Mouse (Mus musculus): ENCODE data around the gene Klrg1. TPM values are rescaled to one million over a fixed set of nuclear protein-coding genes. Genes with fewer than 3 reads are reported as not detected.

Klrg1 gene
- polyA plus RNA-seq, 1 experiment from 2014 or later, result 0.27 TPM

DNA sequence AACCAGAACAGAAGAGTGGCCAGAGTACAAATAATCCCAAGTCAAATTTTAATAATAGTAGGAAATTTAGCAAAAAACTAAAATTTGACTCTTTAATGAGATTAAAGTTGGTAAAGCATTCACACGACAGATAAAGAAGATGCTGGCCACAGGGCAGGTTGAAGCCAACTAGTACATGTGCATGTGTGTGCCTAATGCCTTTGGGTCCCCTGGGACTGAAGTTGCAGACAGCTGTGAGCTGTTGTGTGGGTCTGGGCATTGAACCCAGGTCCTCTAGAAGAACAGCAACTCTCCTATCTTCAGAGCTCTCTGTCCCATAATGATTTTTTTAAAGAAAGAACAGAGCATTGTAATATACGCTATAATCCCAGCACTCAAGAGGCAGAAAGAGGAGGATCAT, 8.6 kb upstream of the Klrg1 start:
- H3K27ac ChIP-seq, result no peak overlapping the region
- ATAC-seq (ENCODE audit: low FRiP score, low read depth), result no peak
- no peaks in the 10 kb centered on the region for H3K27me3 ChIP-seq
- no peak overlapping the region for H3K4me2 ChIP-seq (replicated peaks)
- WGBS, result 70% methylated on average over 2 of the region's 2 CpGs
- H3K4me3 ChIP-seq, result no peak overlapping the region
- no peaks in the 10 kb centered on the region for H3K36me3 ChIP-seq
- H3K9ac ChIP-seq, result no peak overlapping the region
- no peaks in the 10 kb centered on the region for H3K9me3 ChIP-seq
- H3K4me1 ChIP-seq, result peaks cover 19% of the 10 kb centered on the region

DNA sequence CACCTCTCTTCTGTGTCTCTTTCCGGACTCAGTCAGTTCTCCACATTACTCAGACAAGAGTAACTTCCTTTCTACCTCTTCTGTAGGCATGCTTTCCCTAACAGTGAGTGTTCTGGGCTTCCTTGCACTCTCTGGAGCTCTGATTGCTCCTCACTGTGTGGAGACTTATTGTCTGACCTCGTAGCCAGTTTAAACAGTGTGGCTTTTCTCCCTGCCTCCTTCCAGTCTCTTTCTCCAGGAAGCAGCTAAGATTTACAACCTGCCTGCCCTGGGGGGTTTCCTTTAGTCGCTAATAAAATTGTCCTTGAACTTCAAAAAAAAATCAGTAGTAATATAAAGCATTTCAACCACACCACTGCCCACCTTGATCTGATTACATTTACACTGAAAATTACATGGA, 7.6 kb upstream of the Klrg1 start:
- Histone ChIP-seq H3K27me3 (no peaks in the 10 kb centered on the region), H3K9ac (no peak overlapping the region), H3K4me3 (no peak overlapping the region), H3K4me2 (replicated peaks) (no peak overlapping the region), H3K4me1 (peaks cover 19% of the 10 kb centered on the region), H3K9me3 (no peaks in the 10 kb centered on the region), H3K36me3 (no peaks in the 10 kb centered on the region), H3K27ac (peak overlapping the region; percentile 74)
- ATAC-seq (ENCODE audit: low FRiP score, low read depth), result peak; percentile 75
- 7% methylated on average over 3 of the region's 3 CpGs for WGBS

DNA sequence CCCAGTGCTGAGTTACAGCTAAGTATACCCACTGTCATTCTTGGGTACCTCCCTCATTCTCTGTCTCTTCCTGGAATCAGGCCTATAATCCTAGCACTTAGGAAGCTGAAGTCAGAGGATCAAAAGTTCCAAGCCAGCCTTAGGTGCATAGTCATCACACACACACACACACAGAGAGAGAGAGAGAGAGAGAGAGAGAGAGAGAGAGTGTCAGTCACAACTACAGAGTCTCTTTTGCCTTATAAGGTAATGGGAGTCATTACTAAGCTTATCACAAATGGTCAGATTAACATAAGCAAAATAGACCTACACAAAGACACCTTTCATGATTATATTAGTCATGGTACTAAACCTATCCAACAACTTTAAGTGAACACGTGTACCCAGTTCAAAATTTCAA, 6.6 kb upstream of the Klrg1 start:
- 71% methylated on average over 1 of the region's 1 CpGs for WGBS
- ATAC-seq (ENCODE audit: low FRiP score, low read depth), result no peak
- no peak overlapping the region for H3K9ac ChIP-seq
- H3K4me2 ChIP-seq (replicated peaks), result no peak overlapping the region
- no peaks in the 10 kb centered on the region for H3K36me3 ChIP-seq
- H3K27me3 ChIP-seq, result no peaks in the 10 kb centered on the region
- peaks cover 19% of the 10 kb centered on the region for H3K4me1 ChIP-seq
- no peak overlapping the region; the same call in 1 of the 2 replicates for H3K27ac ChIP-seq
- no peaks in the 10 kb centered on the region for H3K9me3 ChIP-seq
- no peak overlapping the region for H3K4me3 ChIP-seq

DNA sequence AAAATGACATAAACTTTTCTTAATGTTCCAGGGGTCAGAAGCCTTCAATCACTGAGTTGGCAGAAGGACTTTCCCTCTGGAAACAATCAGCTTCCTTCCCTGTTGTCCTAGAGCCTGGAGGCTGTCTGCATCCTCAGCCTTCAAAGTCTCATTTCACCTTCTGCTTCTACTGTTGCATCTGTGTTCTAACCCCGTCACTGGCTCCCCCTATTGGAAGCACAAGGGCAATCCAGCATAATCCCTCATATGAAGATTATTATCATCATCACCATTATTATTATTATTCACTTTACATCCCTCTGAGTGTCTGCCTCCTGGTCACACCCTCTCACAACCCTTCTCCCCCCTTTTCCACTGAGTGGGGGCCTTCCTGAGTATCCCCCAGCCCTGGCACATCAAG, 5.6 kb upstream of the Klrg1 start:
- Histone ChIP-seq H3K4me1 (peaks cover 19% of the 10 kb centered on the region), H3K9me3 (no peaks in the 10 kb centered on the region), H3K36me3 (no peaks in the 10 kb centered on the region), H3K27ac (no peak overlapping the region), H3K9ac (no peak overlapping the region), H3K4me3 (no peak overlapping the region), H3K27me3 (no peaks in the 10 kb centered on the region), H3K4me2 (replicated peaks) (no peak overlapping the region)
- WGBS, result 77% methylated on average over 1 of the region's 1 CpGs
- ATAC-seq (ENCODE audit: low FRiP score, low read depth), result no peak

DNA sequence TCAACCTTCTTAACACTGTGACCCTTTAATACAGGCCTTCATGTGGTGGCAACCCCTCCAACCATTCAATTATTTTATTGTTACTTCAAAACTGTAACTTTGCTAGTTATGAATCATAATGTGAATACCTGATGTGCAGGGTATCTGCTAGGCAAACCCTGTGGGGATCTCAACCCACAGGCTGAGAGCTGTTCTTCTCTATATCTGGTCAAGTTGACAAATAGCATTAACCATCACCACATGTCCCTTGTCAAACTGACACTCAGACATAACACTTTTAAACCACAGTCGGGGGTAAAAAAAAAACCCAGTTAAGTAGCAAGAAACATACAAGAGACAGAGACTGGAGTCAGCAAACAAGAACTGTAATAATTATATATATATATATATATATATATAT, 2.1 kb upstream of the Klrg1 start:
- 71% methylated on average over 1 of the region's 1 CpGs for WGBS
- H3K9ac ChIP-seq, result no peak overlapping the region
- no peak for ATAC-seq (ENCODE audit: low FRiP score, low read depth)

DNA sequence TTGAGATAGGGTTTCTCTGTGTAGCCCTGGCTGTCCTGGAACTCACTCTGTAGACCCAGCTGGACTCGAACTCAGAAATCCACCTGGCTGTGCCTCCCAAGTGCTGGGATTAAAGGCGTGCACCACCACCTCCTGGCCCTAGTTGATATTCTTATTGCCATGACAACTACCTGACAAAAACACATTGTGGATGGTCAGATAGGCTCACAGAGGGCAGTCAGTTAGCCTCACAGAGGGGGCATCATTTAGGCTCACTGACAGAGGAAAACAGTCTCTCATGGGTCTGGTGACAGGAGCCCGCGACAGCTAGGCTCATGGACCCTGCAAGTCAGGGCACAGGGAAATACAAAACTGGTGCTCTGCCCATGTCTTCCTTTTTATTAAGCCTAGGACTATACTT, 1.6 kb upstream of the Klrg1 start:
- 77% methylated on average over 4 of the region's 4 CpGs for WGBS
- Histone ChIP-seq H3K27me3 (no peaks in the 10 kb centered on the region), H3K4me2 (replicated peaks) (no peak overlapping the region), H3K36me3 (no peaks in the 10 kb centered on the region), H3K4me1 (peaks cover 2% of the 10 kb centered on the region; the same call in 1 of the 2 replicates), H3K9ac (no peak overlapping the region), H3K4me3 (no peak overlapping the region), H3K27ac (no peak overlapping the region), H3K9me3 (no peaks in the 10 kb centered on the region)
- no peak for ATAC-seq (ENCODE audit: low FRiP score, low read depth)

More for the DNA sequence above, 2.1 kb upstream of the Klrg1 start:
- H3K4me3 ChIP-seq, result no peak overlapping the region
- no peaks in the 10 kb centered on the region for H3K36me3 ChIP-seq
- H3K4me2 ChIP-seq (replicated peaks), result no peak overlapping the region
- no peaks in the 10 kb centered on the region for H3K27me3 ChIP-seq
- no peak overlapping the region for H3K27ac ChIP-seq
- peaks cover 3% of the 10 kb centered on the region for H3K4me1 ChIP-seq
- no peaks in the 10 kb centered on the region for H3K9me3 ChIP-seq

DNA sequence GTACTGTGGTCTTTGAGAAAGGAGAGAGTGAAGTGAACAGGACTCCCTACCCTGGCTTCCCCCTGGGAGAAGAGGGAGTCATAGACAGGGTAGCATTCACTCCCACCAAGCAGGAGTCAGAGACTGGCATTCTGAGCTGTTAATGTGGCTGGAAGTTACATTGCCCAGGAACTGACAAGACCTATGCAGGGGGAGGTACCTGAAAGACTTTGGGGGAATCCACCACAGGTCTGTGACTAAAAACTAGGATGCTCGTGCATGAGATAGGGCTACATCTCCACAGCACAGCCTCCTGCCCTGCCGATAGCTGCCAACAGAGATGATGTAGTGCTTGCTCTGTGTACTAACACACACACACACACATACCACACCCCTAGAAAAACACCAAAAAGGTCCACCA, 747 bp upstream of the Klrg1 start:
- Histone ChIP-seq H3K27me3 (no peaks in the 10 kb centered on the region), H3K27ac (no peak overlapping the region), H3K4me1 (peaks cover under 1% of the 10 kb centered on the region; the same call in 1 of the 2 replicates), H3K36me3 (no peaks in the 10 kb centered on the region), H3K4me3 (no peak overlapping the region), H3K9me3 (no peaks in the 10 kb centered on the region), H3K4me2 (replicated peaks) (no peak overlapping the region), H3K9ac (no peak overlapping the region)
- WGBS, result 85% methylated on average over 2 of the region's 2 CpGs
- no peak for ATAC-seq (ENCODE audit: low FRiP score, low read depth)

DNA sequence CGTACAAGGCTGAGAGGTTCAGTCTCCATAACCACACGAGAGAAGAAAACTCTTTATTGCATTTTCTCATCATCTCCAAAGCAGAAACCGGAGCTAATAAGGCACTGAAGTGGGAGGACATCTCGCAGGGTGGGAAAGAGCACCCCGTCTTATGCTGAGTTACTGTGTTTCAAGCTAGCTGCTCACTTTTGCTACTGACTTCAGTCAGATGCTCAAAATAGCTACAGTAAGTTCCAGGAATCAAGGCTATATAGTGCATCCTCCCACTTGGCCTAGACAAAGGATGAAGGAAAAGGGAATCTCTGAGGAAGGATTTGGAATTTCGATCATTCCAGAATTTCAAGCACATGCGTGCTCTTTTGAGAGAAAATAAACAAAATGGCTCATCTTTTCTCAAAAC, 6.1 kb downstream of the Klrg1 start:
- ATAC-seq (ENCODE audit: low FRiP score, low read depth), result no peak
- Histone ChIP-seq H3K9ac (no peak overlapping the region), H3K4me2 (replicated peaks) (no peak overlapping the region), H3K4me3 (no peak overlapping the region), H3K36me3 (no peaks in the 10 kb centered on the region), H3K4me1 (no peaks in the 10 kb centered on the region), H3K27me3 (no peaks in the 10 kb centered on the region), H3K27ac (no peak overlapping the region), H3K9me3 (no peaks in the 10 kb centered on the region)
- WGBS, result 90% methylated on average over 7 of the region's 7 CpGs

DNA sequence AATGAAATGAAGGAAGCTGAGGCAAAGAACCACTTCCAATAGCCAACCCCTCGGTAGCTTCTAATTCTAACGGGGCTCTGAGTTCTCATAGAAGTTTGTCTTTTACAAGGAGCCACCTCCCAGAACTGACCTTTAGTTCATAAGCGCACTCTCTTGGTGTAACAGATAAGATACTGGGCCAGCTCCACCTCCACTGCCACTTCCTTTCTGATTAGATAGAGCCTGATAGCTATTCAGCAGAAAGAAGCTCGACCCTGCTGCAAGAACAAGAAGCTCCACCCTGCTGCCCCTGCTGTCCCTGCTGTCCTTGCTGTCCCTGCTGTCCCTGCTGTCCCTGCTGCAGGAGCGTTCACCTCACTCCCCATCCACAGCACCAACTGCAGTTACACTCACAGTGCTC, 8.1 kb downstream of the Klrg1 start:
- H3K27ac ChIP-seq, result no peak overlapping the region
- H3K9ac ChIP-seq, result no peak overlapping the region
- no peaks in the 10 kb centered on the region for H3K9me3 ChIP-seq
- H3K4me2 ChIP-seq (replicated peaks), result no peak overlapping the region
- WGBS, result 68% methylated on average over 5 of the region's 5 CpGs
- H3K27me3 ChIP-seq, result no peaks in the 10 kb centered on the region
- no peak for ATAC-seq (ENCODE audit: low FRiP score, low read depth)
- no peaks in the 10 kb centered on the region for H3K36me3 ChIP-seq
- no peak overlapping the region for H3K4me3 ChIP-seq
- no peaks in the 10 kb centered on the region for H3K4me1 ChIP-seq

DNA sequence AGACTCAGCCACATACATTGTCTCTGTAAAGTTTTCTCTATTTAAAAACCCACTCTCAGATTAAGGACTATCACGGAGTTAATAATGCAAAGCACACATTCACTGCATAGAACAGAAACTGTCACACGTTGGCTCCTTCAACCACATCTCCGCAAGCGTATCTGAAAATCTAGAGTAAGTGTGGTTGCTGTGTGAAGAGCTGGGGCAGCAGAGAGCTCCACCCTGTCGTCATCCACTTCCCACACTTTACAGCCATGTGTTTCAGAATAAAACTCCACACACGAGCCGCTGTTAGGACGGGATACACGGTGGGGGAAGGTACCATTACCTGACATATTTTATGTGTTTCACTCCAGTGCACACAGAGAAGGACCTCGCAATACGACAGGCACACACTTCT, 12.5 kb downstream of the Klrg1 start:
- Histone ChIP-seq H3K36me3 (no peaks in the 10 kb centered on the region), H3K27ac (no peak overlapping the region), H3K9ac (no peak overlapping the region), H3K4me2 (replicated peaks) (no peak overlapping the region), H3K27me3 (no peaks in the 10 kb centered on the region), H3K9me3 (no peaks in the 10 kb centered on the region), H3K4me1 (peaks cover 4% of the 10 kb centered on the region; the same call in 1 of the 2 replicates), H3K4me3 (no peak overlapping the region)
- no peak for ATAC-seq (ENCODE audit: low FRiP score, low read depth)
- WGBS, result 65% methylated on average over 11 of the region's 11 CpGs

DNA sequence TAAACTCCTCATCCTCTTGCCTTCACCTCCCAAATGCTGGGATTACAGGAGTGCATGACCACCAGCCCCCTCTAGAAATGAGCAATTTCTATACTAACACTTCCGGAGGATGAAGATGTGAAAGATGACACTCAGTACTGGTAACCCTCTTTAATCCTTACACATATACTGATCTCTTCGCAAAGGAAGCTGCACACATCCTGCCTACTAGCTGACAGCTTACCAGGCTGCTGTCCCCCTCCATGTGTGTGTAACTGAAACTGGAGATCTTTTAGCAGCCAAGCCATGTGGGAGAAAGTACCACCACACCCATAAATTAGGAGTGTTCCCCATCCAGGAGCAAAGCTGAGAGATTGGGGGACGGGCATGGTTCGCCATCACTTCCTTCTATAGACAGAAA, 13.5 kb downstream of the Klrg1 start:
- Histone ChIP-seq H3K4me1 (peaks cover 4% of the 10 kb centered on the region; the same call in 1 of the 2 replicates), H3K36me3 (no peaks in the 10 kb centered on the region), H3K4me3 (no peak overlapping the region), H3K9me3 (no peaks in the 10 kb centered on the region), H3K9ac (no peak overlapping the region), H3K4me2 (replicated peaks) (no peak overlapping the region), H3K27me3 (no peaks in the 10 kb centered on the region), H3K27ac (no peak overlapping the region)
- no peak for ATAC-seq (ENCODE audit: low FRiP score, low read depth)
- WGBS, result 86% methylated on average over 4 of the region's 4 CpGs

DNA sequence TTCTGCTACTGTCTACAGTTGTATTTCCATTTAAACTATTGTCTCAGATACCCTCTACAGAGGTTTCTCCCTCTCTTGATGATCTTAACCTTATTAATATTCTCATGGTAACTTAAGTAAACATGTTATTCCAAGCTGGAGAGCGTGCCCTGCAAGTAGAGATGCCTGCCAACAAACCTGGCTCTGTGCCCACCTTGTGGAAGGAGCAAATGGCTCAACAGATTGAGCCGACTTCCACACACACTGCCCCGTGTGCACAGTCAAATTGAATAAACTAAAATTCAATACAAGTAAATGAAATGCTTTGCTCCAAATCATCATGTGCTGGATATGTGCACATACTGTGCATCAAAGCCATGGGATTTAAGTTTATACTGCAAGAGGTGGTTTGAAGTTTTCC, 14.1 kb downstream of the Klrg1 start:
- H3K9me3 ChIP-seq, result no peaks in the 10 kb centered on the region
- ATAC-seq (ENCODE audit: low FRiP score, low read depth), result no peak
- WGBS, result 46% methylated on average over 3 of the region's 3 CpGs

DNA sequence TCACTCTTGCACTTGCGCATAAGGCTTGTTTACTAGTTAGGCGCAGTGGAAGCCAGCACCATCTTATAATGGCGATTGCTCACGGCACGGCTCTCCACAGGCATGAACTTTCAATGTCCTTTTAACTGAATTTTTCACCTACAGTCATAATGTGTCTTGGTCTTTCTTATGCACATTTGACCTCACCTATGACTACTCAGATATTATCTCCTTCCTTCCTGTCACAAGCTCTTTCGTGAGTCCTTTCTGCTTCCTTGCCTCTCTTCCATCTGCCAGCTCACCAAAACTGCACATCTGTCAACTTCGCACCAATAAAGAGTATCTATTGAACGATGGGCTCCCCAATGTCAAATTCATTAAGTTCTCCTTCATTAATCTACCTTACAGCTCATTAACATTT, 20.1 kb downstream of the Klrg1 start:
- Histone ChIP-seq H3K4me1 (no peaks in the 10 kb centered on the region), H3K4me3 (no peak overlapping the region), H3K27me3 (no peaks in the 10 kb centered on the region; the same call in 1 of the 2 replicates), H3K27ac (no peak overlapping the region), H3K36me3 (no peaks in the 10 kb centered on the region), H3K9ac (no peak overlapping the region), H3K4me2 (replicated peaks) (no peak overlapping the region), H3K9me3 (no peaks in the 10 kb centered on the region)
- ATAC-seq (ENCODE audit: low FRiP score, low read depth), result no peak
- WGBS, result 87% methylated on average over 8 of the region's 8 CpGs

More for the DNA sequence above, 14.1 kb downstream of the Klrg1 start:
- Histone ChIP-seq H3K27ac (no peak overlapping the region), H3K9ac (no peak overlapping the region), H3K4me1 (peaks cover 4% of the 10 kb centered on the region; the same call in 1 of the 2 replicates), H3K4me2 (replicated peaks) (no peak overlapping the region), H3K27me3 (no peaks in the 10 kb centered on the region), H3K36me3 (no peaks in the 10 kb centered on the region), H3K4me3 (no peak overlapping the region)

Data from limb, embryonic 13.5 days (tissue).